Mouse (Mus musculus) MEL (cell line): ENCODE results near the gene Dcdc2a. TPM values are rescaled to one million over a fixed set of nuclear protein-coding genes. Genes with fewer than 3 reads are reported as not detected.

Source experiments
- DNase-seq: peaks from one replicate; pipeline ENCODE4 v3.0.0; 2011; ENCODE audit warnings: low read depth, low spot score
- H3K27ac ChIP-seq: 2 replicates; pipeline ENCODE4 v1.5.1; 2012; ENCODE audit warnings: low read depth, mild to moderate bottlenecking, control low read depth, low read length, moderate library complexity; ENCODE audit not compliant: control insufficient read depth
- H3K27me3 ChIP-seq, 2 experiments: fragments of 150-350 bp in 1 of 2; sonication (generic) in 1 of 2; 2 replicates each; pipeline ENCODE4 v1.6.1; 2012; ENCODE audit warnings: low read length in 2 of 2, mild to moderate bottlenecking in 2 of 2, improper control_type of control experiment in 1 of 2, moderate library complexity in 1 of 2; ENCODE audit not compliant: insufficient read depth in 2 of 2, control insufficient read depth in 1 of 2
- H3K36me3 ChIP-seq, 2 experiments: 2 replicates each; pipeline ENCODE4 v1.6.1; 2012 to 2014; ENCODE audit warnings: low read length in 2 of 2, improper control_type of control experiment in 1 of 2, inconsistent platforms in 1 of 2, mild to moderate bottlenecking in 1 of 2; ENCODE audit not compliant: insufficient read depth in 2 of 2, control insufficient read depth in 1 of 2
- H3K4me1 ChIP-seq, 2 experiments: fragments of 150-350 bp in 1 of 2; sonication (generic) in 1 of 2; 2 replicates each; pipeline ENCODE4 v1.6.1; 2012; ENCODE audit warnings: low read length in 2 of 2, improper control_type of control experiment in 1 of 2, mild to moderate bottlenecking in 1 of 2; ENCODE audit not compliant: insufficient read depth in 2 of 2, control insufficient read depth in 1 of 2
- H3K4me3 ChIP-seq, 2 experiments: fragments of 150-350 bp in 1 of 2; sonication (generic) in 1 of 2; 2 replicates each; pipeline ENCODE4 v1.5.1; 2012; ENCODE audit warnings: low read depth in 2 of 2, low read length in 2 of 2, mild to moderate bottlenecking in 2 of 2, moderate library complexity in 2 of 2, control low read depth in 1 of 2, improper control_type of control experiment in 1 of 2; ENCODE audit not compliant: control insufficient read depth in 1 of 2, insufficient read depth in 1 of 2
- H3K79me2 ChIP-seq: 2 replicates; pipeline ENCODE4 v1.6.1; 2012; ENCODE audit warnings: mild to moderate bottlenecking, low read length, moderate library complexity; ENCODE audit not compliant: control insufficient read depth, poor library complexity, insufficient read depth
- H3K9ac ChIP-seq: 2 replicates; pipeline ENCODE4 v1.6.1; 2012; ENCODE audit warnings: low read depth, mild to moderate bottlenecking, control low read depth, low read length, moderate library complexity; ENCODE audit not compliant: control insufficient read depth, poor library complexity, severe bottlenecking
- H3K9me3 ChIP-seq: fragments of 150-350 bp; sonication (generic); replicated peaks from 2 replicates; pipeline ENCODE4 v1.6.1; 2012; ENCODE audit warnings: mild to moderate bottlenecking, low read length, improper control_type of control experiment, moderate library complexity; ENCODE audit not compliant: insufficient read depth
- BHLHE40 ChIP-seq: IDR thresholded peaks from 2 replicates; pipeline ENCODE4 v1.6.1; 2012; ENCODE audit warnings: low read depth, mild to moderate bottlenecking, inconsistent platforms, low read length, improper control_type of control experiment, borderline replicate concordance
- GABPA ChIP-seq: IDR thresholded peaks from 2 replicates; pipeline ENCODE4 v1.6.1; 2012; ENCODE audit warnings: low read depth, mild to moderate bottlenecking, inconsistent platforms, low read length, improper control_type of control experiment, moderate library complexity
- GATA1 ChIP-seq: IDR thresholded peaks from 2 replicates; pipeline ENCODE4 v1.6.1; 2011; ENCODE audit warnings: low read depth, low read length, improper control_type of control experiment
- HCFC1 ChIP-seq: IDR thresholded peaks from 2 replicates; pipeline ENCODE4 v1.6.1; 2012; ENCODE audit warnings: low read depth, mild to moderate bottlenecking, inconsistent platforms, low read length, improper control_type of control experiment, moderate library complexity
- JUND ChIP-seq: IDR thresholded peaks from 2 replicates; pipeline ENCODE4 v1.6.1; 2011; ENCODE audit warnings: low read depth, mild to moderate bottlenecking, improper control_type of control experiment, low read length
- MAZ ChIP-seq: IDR thresholded peaks from 2 replicates; pipeline ENCODE4 v1.6.1; 2012; ENCODE audit warnings: low read depth, mild to moderate bottlenecking, inconsistent platforms, low read length, improper control_type of control experiment
- MEF2A ChIP-seq: IDR thresholded peaks from 2 replicates; pipeline ENCODE4 v1.6.1; 2014; ENCODE audit warnings: low read depth, mild to moderate bottlenecking, inconsistent platforms, low read length, improper control_type of control experiment; ENCODE audit not compliant: poor library complexity, insufficient replicate concordance, severe bottlenecking; ENCODE audit errors: extremely low read depth
- MXI1 ChIP-seq: IDR thresholded peaks from 2 replicates; pipeline ENCODE4 v1.6.1; 2011; ENCODE audit warnings: mild to moderate bottlenecking, low read depth, low read length, improper control_type of control experiment
- MYC ChIP-seq: IDR thresholded peaks from 2 replicates; pipeline ENCODE4 v1.6.1; 2011; ENCODE audit warnings: low read depth, mild to moderate bottlenecking, low read length, improper control_type of control experiment, moderate library complexity
- NRF1 ChIP-seq: IDR thresholded peaks from 2 replicates; pipeline ENCODE4 v1.6.1; 2014; ENCODE audit warnings: low read depth, mild to moderate bottlenecking, inconsistent platforms, low read length, improper control_type of control experiment, moderate library complexity; ENCODE audit not compliant: poor library complexity, insufficient read depth, severe bottlenecking
- POLR2A ChIP-seq, 2 experiments: IDR thresholded peaks; 2 replicates each; pipeline ENCODE4 v1.6.1; 2011 to 2012; ENCODE audit warnings: low read length in 2 of 2, mild to moderate bottlenecking in 2 of 2, control low read depth in 1 of 2, improper control_type of control experiment in 1 of 2, low read depth in 1 of 2, moderate library complexity in 1 of 2; ENCODE audit not compliant: control insufficient read depth in 1 of 2, insufficient read depth in 1 of 2, poor library complexity in 1 of 2
- RAD21 ChIP-seq: IDR thresholded peaks from 2 replicates; pipeline ENCODE4 v1.6.1; 2011; ENCODE audit warnings: mild to moderate bottlenecking, low read depth, low read length, improper control_type of control experiment
- SIN3A ChIP-seq: IDR thresholded peaks from 2 replicates; pipeline ENCODE4 v1.6.1; 2012; ENCODE audit warnings: low read length, improper control_type of control experiment, inconsistent platforms
- SMC3 ChIP-seq: IDR thresholded peaks from 2 replicates; pipeline ENCODE4 v1.6.1; 2011; ENCODE audit warnings: low read depth, low read length, improper control_type of control experiment
- UBTF ChIP-seq: IDR thresholded peaks from 2 replicates; pipeline ENCODE4 v1.6.1; 2012; ENCODE audit warnings: low read depth, mild to moderate bottlenecking, inconsistent platforms, low read length, improper control_type of control experiment, moderate library complexity, borderline replicate concordance; ENCODE audit not compliant: insufficient read depth
- ZKSCAN1 ChIP-seq: IDR thresholded peaks from 2 replicates; pipeline ENCODE4 v1.6.1; 2012; ENCODE audit warnings: low read depth, mild to moderate bottlenecking, inconsistent platforms, low read length, improper control_type of control experiment, moderate library complexity
- ZMIZ1 ChIP-seq: IDR thresholded peaks from 2 replicates; pipeline ENCODE4 v1.6.1; 2012; ENCODE audit warnings: low read depth, mild to moderate bottlenecking, inconsistent platforms, low read length, improper control_type of control experiment, moderate library complexity
- polyA plus RNA-seq, 2 experiments: library from polyadenylated mRNA; stranded (reverse) in 1 of 2; unstranded in 1 of 2; fragments of >175 nt in 1 of 2; fragments of >200 nt in 1 of 2; gene quantifications; 2 replicates each; pipeline versions ENCODE4 v1.2.1 to v1.2.4; 2012; ENCODE audit warnings: low replicate concordance in 2 of 2, low read depth in 1 of 2; ENCODE audit not compliant: insufficient read length in 2 of 2, insufficient read depth in 1 of 2, missing spikeins in 1 of 2
- total RNA-seq: library from RNA; depleted of rRNA; stranded (reverse); fragments of 300-350 nt; gene quantifications from 2 replicates; pipeline ENCODE4 v1.2.3, GENCODE M21; 2012

Gene Dcdc2a
- total and polyA plus RNA-seq, 3 experiments, result not detected

- H3K36me3 ChIP-seq, result no peaks in the 10 kb centered on the region
- peaks cover 0 to 4% of the 10 kb centered on the region in 2 experiments; a peak in 1 of 4 replicates for H3K27me3 ChIP-seq
- no peaks in the 10 kb centered on the region for H3K79me2 ChIP-seq
- no peaks in the 10 kb centered on the region for H3K4me1 ChIP-seq
- no peaks in the 10 kb centered on the region for H3K9me3 ChIP-seq
- H3K4me3 ChIP-seq, result no peak overlapping the region
- DNase-seq, result no peak
- TF ChIP-seq SMC3, result no peak
- TF ChIP-seq RAD21, result no peak
- TF ChIP-seq HCFC1, result no peak
- no peak for TF ChIP-seq NRF1
- no peak for TF ChIP-seq SIN3A
- no peak for TF ChIP-seq BHLHE40
- no peak for TF ChIP-seq GATA1
- no peak overlapping the region for H3K27ac ChIP-seq
- no peak overlapping the region for H3K9ac ChIP-seq
Measured at GRCm38 (mm10) chr13:25098578-25098977, 42.8 kb downstream of the Dcdc2a start.

GRCm38 (mm10) chr13:25099508-25099907 is 43.7 kb downstream of the Dcdc2a start:
- H3K27me3 ChIP-seq, result peaks cover 0 to 2% of the 10 kb centered on the region in 2 experiments; a peak in 1 of 4 replicates
- DNase-seq, result no peak
- no peak overlapping the region for H3K9ac ChIP-seq
- TF ChIP-seq POLR2A (IDR thresholded peaks at IDR 0.05; ENCODE audit: control insufficient read depth in 1 of 2, insufficient read depth in 1 of 2, low read depth in 1 of 2, low read length in 2 of 2, poor library complexity in 1 of 2), result no peak
- TF ChIP-seq ZKSCAN1, result no peak
- no peak for TF ChIP-seq GABPA
- TF ChIP-seq SIN3A, result no peak
- no peak for TF ChIP-seq MXI1
- no peak for TF ChIP-seq MYC
- TF ChIP-seq JUND, result no peak
- no peak for TF ChIP-seq ZMIZ1
- no peak for TF ChIP-seq MAZ
- TF ChIP-seq UBTF, result no peak
- TF ChIP-seq MEF2A, result no peak
- no peak overlapping the region for H3K27ac ChIP-seq
- H3K36me3 ChIP-seq, result no peaks in the 10 kb centered on the region
- H3K9me3 ChIP-seq, result no peaks in the 10 kb centered on the region
- H3K79me2 ChIP-seq, result no peaks in the 10 kb centered on the region
- H3K4me1 ChIP-seq, result no peaks in the 10 kb centered on the region
- H3K4me3 ChIP-seq, result no peak overlapping the region
